Mouse (Mus musculus) lung, adult 18-20 months (tissue): ENCODE results near the gene Cbx6.
A peak's percentile ranks its signal among the peaks of the same experiment; 100 is the strongest.
"Not testable (repeated sequence)": the region's sequence is repeated elsewhere in the genome, so short reads cannot be mapped to it uniquely, and the experiment has no call there.

Experiments used
- DNase-seq, 2 experiments: peaks; one replicate each; pipeline ENCODE4 v3.0.0; 2022; ENCODE audit warnings: mixed read lengths in 2 of 2

Cbx6 gene

DNA sequence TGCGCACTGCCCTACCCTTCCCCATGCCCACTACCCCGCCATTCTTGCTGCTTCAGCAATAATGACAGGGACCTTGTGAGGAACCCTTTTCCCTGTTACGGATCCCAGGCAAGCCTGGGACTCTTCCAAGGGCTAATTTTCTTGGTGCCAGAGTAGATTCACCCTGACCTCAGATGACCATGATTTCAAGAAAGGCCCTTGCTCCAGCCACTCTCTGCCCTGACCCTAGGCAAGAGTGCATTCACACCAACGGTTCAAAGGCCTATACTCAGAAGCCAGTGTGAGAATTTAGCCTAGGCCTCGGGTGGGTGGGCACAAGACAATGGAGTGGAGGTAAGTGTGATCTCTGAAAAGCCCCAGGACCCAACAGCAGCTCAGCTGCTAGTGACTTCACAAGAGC, 5.1 kb downstream of the Cbx6 start:
- no peak for DNase-seq

DNA sequence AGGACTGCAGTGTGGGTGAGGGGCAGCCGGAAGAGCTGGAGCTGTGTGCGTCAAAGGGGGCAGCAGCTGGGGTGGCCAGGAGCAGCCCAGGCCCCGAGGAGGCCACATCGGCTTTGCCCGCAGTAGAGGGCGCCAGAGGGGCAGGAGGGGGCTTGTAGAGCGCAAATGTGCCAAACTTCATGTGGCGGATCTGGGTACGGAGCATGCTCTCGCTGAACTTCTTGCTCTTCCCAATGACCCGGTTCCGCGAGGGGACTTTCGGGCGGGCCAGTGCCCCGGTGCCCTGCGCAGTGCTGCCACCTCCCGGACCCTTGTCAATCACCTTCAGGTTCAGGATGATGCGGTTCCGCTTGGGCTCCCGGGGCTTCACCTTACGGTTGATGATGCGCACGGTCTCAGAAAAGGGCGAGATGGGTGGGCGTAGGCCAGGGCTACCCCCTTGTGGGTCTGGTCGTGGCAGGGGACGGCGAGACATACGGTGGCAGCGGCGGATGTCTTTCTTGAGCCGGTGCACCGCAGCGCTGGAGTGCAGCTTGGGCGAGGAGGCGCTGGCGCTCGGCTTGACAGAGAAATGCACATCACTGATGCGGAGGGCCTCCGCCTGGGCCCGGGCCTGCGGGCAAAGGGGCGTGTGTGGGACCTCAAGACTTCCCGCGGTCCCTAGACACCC, 6.0 kb downstream of the Cbx6 start:
- no peak for DNase-seq

DNA sequence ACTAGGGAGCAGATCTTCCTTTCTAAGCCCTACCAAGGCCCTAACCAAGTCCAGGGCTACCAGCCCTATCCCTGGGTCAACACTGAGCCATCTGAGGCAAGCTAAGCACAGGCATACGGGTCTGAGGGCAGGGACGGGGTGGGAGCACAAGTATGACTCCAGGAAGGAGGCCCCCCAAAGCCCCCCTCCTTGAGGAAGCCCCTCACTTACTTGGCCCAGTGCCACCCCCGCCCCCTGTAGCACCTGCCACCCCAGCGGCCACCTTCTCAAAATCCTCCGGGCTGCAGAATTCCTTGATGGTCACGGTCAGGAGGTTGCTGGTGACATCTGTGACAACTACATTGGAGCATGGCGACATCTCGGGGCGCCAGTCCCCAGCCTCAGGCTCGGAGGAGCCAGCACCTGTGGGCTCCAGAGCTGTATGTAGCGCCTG, 6.7 kb downstream of the Cbx6 start:
- DNase-seq: no peak

DNA sequence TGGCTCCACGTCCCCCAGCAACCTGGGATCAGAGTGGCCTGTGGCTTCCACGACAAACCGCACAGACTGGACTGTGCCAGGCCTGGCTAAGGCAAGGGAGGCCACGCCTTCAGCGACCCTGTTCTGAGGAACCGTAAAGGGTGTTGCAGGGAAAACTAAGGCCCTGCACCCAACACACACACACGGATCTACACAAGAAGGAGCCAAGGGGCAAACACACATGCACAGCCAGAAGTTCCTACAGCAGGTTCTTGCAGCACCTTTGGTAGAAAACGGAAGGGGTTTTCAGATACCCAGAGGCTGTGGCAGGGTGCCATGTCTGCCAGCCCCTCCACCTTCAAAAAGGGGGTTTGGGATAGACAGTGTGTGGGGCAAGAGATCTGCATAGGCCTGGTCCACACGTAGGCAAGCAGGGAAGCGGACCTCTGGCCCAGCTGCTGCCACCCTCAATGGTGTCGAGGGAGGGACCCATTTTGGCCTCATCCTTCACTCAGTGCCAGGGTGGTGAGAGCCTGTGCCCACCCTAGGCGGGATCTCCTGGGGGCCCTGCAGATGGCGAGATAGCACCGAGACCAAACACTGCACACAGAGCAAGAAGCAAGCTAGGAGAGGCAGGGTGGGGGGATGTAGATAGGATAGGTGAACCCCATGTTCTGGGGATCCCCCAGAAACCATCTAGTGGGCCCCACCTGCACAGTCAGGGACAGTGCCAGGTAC, 7.3 kb downstream of the Cbx6 start:
- DNase-seq: no peak

- DNase-seq: no peak
These were observed 8.1 kb downstream of the Cbx6 start for GRCm38 (mm10) chr15:79826221-79826935.

DNA sequence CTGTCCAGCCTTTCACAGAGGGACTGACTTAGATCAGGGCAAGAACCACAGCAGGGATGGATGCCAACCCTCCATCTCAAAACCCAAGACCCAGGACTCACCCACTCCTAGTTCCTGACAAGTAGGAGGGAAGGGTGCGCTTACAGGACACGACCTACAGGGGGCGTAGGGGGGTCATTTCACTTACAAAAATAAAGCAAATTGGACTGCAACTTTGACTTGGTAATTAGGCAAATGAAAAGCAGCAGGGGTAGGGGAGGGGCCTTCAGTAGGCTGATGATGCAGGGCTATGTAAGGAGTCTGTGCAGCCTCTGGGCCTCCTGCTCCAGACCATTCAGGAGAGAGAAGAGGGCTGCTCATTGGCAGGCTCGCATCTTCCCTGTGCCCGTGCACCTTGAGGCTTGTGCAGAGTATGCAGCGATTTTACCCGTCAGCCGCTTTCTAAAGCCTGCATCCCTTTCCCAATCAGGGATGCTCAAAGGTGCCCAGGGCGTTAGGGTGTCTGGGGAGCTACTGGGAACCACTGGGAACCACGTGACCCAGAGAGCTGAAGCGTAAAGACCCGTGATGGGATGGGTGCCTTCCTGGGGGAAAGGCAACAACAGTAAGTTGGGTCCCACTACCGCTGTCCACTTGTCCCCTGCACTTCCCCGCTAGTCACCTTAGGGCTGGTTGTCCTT, 9.2 kb downstream of the Cbx6 start:
- no peak for DNase-seq

DNA sequence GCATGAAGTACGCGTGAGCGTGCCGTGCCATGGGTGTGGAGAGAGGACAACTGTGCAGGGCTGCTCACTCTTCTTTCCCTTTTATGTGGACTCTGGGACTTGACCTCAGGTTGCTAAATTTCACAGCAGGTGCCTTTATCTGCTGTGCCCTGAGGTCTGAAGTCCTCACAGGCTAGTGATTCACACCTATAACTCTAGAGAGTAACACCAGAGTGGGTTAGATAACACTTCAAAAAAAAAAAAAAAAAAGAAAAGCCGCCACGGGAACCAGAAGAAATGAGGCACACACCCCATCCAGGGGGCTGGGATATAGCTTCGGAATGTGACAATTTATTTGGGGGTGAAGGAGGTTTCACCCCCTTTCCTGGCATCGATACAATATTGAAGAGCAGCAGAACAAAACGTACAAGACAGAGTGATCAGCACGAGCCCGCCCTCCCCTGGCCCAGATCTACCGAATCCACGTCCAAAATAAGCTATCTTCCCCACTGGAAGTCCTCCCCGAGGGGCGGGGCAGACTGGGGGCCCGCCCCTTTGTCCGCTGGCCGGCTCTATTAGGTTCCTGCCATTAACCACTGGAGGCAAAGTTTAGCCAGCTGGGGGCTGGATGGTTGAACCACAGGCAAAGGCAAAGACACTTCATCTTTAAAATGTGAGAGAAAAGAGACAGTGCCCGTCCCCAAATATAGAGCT, 10.8 kb downstream of the Cbx6 start:
- DNase-seq: peak; percentile 51 to 59

DNA sequence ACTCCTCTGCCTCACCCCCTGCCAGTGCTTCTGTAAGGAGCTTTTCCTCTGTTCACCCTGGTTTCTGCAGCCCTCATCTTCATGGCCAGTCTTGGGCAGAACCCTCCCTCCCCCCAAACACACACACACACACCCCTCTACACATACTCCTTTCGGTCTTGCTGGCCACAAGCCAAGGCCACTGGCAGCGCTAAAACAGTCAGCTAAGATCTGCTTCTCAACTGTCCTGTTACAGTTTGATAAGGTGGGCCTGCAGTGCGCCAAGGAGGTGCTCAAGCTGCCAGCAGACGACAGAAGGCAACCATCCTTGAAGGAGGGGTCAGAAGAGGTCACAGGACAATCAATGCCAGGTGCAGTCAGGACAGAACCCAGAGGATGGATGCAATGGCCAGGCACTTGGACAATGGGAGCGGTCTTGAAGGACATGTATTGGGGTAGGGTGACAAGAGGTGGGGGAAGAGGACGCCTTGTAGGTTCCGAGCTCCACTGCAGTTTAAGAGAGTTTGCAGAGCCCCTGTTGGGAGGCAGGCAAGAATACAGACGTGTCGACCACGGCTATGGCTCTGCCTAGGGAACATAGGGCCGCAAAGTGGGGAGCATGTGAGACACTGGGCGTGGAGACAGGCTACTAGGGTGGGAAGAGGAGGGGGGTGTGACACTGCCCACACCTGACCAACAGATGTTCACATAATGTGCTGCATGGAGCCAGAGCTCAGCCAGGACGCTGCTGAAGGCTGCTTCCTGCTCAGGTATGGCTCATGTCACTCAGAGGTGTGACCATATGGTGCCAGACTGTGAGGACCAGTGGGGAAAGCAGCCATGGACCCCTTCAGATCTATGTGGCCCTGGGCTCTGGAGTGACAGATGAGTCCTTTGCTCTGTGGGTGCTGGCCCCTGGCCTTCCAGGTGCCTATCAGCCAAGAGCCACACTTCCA, 12.0 kb downstream of the Cbx6 start:
- no peak for DNase-seq

DNA sequence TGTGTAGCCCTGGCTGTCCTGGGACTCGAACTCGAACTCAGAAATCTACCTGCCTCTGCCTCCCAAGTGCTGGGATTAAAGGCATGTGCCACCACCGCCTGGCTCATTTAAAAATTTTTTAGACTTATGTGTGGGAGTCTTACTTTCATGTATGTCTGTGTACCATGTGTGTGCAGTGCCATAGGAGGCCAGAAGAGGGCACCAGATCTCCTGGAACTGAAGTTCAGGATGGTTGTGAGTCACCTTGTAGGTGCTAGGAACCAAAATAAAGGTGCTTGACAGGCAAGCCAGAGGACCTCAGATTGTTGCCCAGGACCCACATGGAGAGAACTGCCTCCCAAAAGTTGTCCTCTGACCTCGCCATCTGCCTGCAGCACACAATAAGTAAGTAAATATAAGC, 16.2 kb downstream of the Cbx6 start:
- no peak for DNase-seq

DNA sequence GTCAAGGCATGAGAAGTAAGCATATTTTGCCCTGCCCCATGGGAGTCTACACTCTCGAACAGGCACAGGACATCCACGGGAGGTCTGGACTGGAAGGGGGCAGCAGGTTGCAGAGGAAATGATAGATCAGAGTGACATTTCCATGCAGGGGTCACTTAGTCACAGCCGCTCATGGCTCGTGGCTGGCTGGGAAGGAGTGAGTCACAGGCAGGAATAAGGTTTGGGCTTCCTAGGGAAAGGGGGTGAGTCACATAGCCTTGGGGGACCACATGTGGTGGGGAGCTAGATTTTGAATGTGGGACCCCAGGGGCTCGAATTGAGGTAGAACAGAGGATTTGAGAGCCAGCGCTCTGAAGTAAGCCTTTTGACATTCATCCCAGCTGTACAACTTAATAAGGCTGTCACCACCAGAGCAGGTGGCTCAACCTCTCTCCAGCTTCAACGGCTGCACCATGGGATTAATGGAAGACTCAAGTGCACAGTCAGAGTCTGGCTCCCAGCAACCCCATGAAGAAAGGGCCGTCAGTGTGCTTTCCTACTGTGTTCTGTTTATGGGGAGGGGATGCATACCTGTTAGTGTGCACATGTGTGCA, 20.7 kb downstream of the Cbx6 start:
- no peak for DNase-seq

- DNase-seq: not testable (repeated sequence)
These were observed 21.6 kb downstream of the Cbx6 start for GRCm38 (mm10) chr15:79812840-79813239.

- no peak for DNase-seq
These were observed 23.5 kb downstream of the Cbx6 start for GRCm38 (mm10) chr15:79810997-79811396.

DNA sequence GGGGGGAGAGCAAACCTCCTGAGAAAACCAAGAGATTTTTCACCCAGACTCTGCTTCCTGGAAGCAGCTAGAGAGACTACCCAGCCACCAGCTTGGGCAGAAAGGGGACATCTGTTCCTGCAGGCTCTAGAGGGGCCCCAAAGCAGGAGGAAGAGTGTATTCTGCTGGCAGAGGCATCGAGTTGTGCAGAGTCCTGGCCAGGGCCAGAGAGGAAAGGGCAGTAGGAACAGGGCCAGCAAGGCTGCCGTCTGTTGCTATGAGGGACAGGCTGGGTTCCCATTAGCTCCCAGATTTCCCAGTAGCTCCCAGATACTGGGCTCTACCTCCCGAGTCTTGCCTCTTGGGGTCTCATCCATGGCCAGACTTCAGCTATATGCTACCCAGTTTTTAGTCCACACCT, 24.4 kb downstream of the Cbx6 start:
- no peak for DNase-seq

DNA sequence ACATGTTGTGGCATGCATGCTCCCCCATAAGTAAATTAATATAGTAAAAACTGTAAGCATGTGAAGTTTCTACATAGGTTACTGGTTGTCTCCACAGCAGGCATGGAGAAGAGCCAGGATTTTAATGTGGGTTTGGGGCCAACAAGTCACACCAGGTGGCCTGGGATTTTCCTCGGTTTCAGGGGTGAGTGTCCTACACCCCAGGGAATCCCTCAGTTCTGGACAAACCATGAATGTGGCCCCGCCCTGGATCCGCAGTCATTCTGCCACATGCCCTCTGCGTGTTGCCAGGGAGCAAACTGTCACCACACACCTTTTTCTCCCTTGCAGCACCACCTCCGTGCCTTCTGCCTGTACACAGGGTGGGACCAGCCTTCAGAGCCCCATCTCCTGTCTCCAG, 25.8 kb downstream of the Cbx6 start:
- no peak for DNase-seq

GRCm38 (mm10) chr15:79808114-79808513, 26.4 kb downstream of the Cbx6 start:
- peak in 1 of 2 experiments; percentile 49 for DNase-seq

DNA sequence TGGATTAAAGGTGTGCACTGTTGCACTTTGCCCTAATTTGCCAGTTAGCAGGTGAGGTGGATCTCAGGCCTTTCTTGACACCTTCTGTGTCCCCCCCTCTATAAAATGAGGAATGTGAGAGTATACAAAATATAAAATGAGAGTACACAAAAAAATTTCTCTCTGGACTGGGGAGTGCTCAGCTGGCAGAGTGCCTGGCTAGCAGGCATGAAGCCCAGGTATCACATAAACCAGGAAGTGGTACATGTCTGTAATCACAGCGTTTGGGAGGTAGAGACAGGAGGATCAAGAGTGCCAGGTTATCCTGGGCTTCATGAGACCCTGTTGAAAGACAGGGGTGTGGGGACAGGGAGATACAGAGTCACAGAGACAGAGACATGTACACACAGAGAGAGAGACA, 27.4 kb downstream of the Cbx6 start:
- no peak for DNase-seq

GRCm38 (mm10) chr15:79805246-79805645, 29.2 kb downstream of the Cbx6 start:
- no peak for DNase-seq

- peak; percentile 38 to 51 for DNase-seq
These were observed 30.0 kb downstream of the Cbx6 start, which contains the start of gene Nptxr for GRCm38 (mm10) chr15:79804352-79805071. Nptxr (minus strand) TSS chr15:79804766.

DNA sequence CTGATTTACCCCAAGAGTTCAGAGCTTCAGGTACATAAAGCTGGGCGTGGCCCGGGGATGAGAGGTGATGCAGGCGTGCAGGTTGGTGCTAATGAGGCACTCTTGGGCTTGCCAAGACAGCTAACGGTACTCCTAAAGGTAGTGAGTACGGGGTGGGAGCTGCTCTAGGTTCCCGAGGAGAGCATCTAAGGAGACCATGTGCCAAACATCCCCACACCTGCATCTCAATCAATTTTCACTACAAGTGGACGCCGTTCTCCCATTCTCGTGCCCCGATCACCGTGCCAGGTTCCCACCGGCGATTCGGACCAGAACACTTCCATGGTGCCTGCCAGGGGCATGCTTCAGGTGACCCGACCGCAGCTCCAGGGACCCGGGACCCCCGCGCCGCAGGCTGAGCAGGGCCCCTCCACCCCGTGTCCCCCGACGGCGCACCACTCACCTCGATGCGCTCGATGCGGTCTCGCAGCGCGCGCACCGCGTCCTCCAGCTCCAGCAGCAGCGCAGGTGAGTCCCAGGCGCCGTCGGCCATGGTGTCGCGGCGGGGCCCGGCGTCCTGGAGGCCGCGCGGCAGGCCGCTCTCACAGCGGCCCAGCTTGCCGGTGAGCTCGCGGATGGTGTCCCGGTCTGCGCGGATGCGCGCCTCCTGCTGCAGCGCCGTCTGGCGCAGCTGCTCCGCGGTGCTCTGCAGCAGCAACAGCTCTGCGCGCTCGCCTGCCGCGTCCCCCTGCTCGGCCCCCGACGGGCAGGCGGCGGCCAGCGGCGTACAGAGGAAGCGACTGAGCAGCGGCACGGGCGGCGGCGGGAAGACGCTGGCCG, 30.7 kb downstream of the Cbx6 start:
- DNase-seq: no peak
